Mouse (Mus musculus): ENCODE measurements around the gene Tmub1. TPM values are rescaled to one million over a fixed set of nuclear protein-coding genes. Genes with fewer than 3 reads are reported as not detected.

The Tmub1 gene
- polyA plus RNA-seq, 1 experiment from 2014 or later, result 19.6 TPM

DNA sequence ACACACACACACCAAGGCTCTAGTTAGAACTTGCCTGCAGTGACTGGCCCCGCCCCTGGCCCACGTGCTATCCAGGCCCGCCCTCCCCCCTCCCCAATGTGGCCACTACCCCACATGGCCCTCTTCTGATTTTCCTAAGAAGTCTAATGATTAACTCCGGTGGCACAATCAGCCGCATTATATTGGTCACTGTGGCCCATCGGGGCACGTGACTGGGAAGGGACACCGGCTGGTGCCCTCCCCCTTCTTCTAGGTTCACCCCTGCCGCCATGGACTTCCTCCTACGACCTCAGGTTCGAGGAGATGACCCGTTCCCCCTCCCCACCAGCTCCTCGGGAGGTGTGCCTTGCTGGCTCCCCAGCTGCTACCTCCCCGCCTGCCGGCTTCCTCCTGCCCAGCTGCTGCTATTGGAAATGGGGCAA is 19.7 kb downstream of the Tmub1 start:
- Histone ChIP-seq H3K36me3 (ENCODE audit: control insufficient read depth, insufficient read depth, low read length) (peaks cover 31% of the 10 kb centered on the region), H3K27me3 (ENCODE audit: control insufficient read depth, insufficient read depth, low read depth, low read length) (no peaks in the 10 kb centered on the region), H3K9me3 (ENCODE audit: control insufficient read depth, low read length) (no peaks in the 10 kb centered on the region), H3K4me2 (ENCODE audit: low read depth, low read length) (peak overlapping the region; percentile 84), H3K4me3 (ENCODE audit: low read length) (peak overlapping the region; percentile 32), H3K27ac (ENCODE audit: low read length) (peak overlapping the region; percentile 50; the same call in 1 of the 2 replicates), H3K4me1 (replicated peaks; ENCODE audit: control insufficient read depth, insufficient read depth, low read length) (peaks cover 25% of the 10 kb centered on the region), H3K9ac (ENCODE audit: low read length) (peak overlapping the region; percentile 34; the same call in 1 of the 2 replicates)
- 0 out of 2 replicates have a peak, but pooled peaks have one; percentile 0 for ATAC-seq (ENCODE audit: low read depth)
- whole genome bisulfite sequencing, result 16% methylated on average over 15 of the region's 15 CpGs

DNA sequence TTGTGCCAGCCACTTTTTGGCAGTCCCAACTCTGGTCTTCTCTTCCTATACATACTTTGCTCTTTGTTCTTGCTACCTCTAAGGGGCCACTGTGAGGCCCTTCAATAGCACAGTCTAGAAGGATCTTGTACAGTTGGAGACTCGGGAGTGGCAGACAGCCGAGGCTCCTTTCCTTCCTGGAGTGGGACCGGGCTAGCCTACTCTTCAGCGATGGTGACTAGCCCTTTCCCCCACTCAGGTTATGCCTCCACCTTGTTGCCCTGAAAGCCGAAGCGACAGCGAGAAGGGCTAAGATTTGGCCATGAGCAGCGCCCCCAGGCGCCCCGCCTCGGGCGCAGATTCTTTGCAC is 20.4 kb downstream of the Tmub1 start:
- H3K4me1 ChIP-seq (replicated peaks; ENCODE audit: control insufficient read depth, insufficient read depth, low read length), result peaks cover 30% of the 10 kb centered on the region
- H3K9ac ChIP-seq (ENCODE audit: low read length), result peak overlapping the region; percentile 43
- no peaks in the 10 kb centered on the region for H3K27me3 ChIP-seq (ENCODE audit: control insufficient read depth, insufficient read depth, low read depth, low read length)
- H3K9me3 ChIP-seq (ENCODE audit: control insufficient read depth, low read length), result no peaks in the 10 kb centered on the region
- H3K36me3 ChIP-seq (ENCODE audit: control insufficient read depth, insufficient read depth, low read length), result peaks cover 24% of the 10 kb centered on the region
- peak overlapping the region; percentile 17; the same call in 1 of the 2 replicates for H3K4me3 ChIP-seq (ENCODE audit: low read length)
- peak overlapping the region; percentile 58 for H3K27ac ChIP-seq (ENCODE audit: low read length)
- whole genome bisulfite sequencing, result 33% methylated on average over 12 of the region's 12 CpGs
- no peak for ATAC-seq (ENCODE audit: low read depth)
- H3K4me2 ChIP-seq (ENCODE audit: low read depth, low read length), result peak overlapping the region; percentile 84

DNA sequence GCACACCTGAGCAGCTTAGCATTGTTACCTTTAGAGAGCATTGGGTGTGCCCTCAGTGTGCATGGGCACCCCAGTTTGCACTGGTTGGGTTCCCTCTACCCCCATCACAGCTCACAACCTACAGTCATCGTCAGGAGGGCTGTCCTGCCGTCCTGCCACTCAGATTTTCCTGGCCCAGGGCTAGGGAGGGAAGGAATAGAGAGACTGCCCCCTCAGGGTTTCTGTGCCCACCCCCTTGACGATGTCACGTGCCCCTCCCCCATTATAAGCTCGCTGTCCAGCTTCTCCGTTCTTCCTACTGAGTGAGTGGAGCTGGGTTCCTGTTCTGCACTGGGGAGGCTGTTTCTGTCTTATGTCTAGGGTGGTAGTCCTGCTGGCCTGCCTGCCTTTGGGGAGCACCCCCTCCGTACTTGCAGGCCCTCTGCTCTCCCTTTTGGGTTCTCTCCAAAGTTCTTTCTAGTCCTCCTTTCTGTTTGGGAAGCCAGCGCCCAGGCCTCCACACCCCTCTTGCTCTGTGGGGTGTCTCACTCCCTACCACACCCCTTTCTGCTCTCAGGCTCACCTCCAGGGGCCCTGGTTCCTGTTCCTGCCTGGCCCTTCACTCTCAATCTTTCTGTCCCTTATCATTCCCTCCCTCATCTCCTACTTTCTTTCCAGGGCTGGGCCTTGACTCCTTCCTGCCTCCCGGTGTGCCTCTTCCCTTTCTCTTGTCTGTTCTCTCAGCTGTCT is 20.9 kb downstream of the Tmub1 start:
- Histone ChIP-seq H3K4me2 (ENCODE audit: low read depth, low read length) (peak overlapping the region; percentile 84), H3K4me1 (replicated peaks; ENCODE audit: control insufficient read depth, insufficient read depth, low read length) (peaks cover 30% of the 10 kb centered on the region), H3K27me3 (ENCODE audit: control insufficient read depth, insufficient read depth, low read depth, low read length) (no peaks in the 10 kb centered on the region), H3K4me3 (ENCODE audit: low read length) (peak overlapping the region; percentile 59), H3K27ac (ENCODE audit: low read length) (peak overlapping the region; percentile 58), H3K36me3 (ENCODE audit: control insufficient read depth, insufficient read depth, low read length) (peaks cover 19% of the 10 kb centered on the region), H3K9me3 (ENCODE audit: control insufficient read depth, low read length) (no peaks in the 10 kb centered on the region), H3K9ac (ENCODE audit: low read length) (peak overlapping the region; percentile 72)
- ATAC-seq (ENCODE audit: low read depth), result no peak
- 13% methylated on average over 9 of the region's 9 CpGs for WGBS

DNA sequence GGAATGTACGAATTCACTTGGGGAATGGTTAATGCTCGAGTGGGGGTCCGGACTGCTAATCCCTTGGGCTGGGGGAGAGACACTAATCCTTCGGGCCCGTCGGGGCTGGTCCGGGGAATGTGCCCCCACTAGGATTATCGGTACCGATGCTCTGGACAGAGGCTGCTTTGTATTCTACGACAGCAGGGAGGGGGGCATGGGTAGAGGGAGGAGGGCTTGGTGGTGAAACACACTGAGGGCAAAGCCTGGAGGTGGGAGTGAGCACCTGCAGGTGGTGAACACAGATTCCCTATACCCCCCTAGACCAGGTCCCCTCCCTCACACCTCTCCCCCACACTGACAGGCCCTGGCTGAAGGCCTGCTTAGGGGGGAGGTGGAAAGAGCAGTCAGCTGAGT is 21.6 kb downstream of the Tmub1 start:
- Histone ChIP-seq H3K9ac (ENCODE audit: low read length) (peak overlapping the region; percentile 72), H3K27me3 (ENCODE audit: control insufficient read depth, insufficient read depth, low read depth, low read length) (no peaks in the 10 kb centered on the region), H3K4me2 (ENCODE audit: low read depth, low read length) (peak overlapping the region; percentile 84), H3K4me3 (ENCODE audit: low read length) (peak overlapping the region; percentile 59), H3K9me3 (ENCODE audit: control insufficient read depth, low read length) (no peaks in the 10 kb centered on the region), H3K4me1 (replicated peaks; ENCODE audit: control insufficient read depth, insufficient read depth, low read length) (peaks cover 30% of the 10 kb centered on the region), H3K36me3 (ENCODE audit: control insufficient read depth, insufficient read depth, low read length) (peaks cover 12% of the 10 kb centered on the region), H3K27ac (ENCODE audit: low read length) (peak overlapping the region; percentile 40; the same call in 1 of the 2 replicates)
- WGBS, result 2% methylated on average over 10 of the region's 10 CpGs
- no peak for ATAC-seq (ENCODE audit: low read depth)

DNA sequence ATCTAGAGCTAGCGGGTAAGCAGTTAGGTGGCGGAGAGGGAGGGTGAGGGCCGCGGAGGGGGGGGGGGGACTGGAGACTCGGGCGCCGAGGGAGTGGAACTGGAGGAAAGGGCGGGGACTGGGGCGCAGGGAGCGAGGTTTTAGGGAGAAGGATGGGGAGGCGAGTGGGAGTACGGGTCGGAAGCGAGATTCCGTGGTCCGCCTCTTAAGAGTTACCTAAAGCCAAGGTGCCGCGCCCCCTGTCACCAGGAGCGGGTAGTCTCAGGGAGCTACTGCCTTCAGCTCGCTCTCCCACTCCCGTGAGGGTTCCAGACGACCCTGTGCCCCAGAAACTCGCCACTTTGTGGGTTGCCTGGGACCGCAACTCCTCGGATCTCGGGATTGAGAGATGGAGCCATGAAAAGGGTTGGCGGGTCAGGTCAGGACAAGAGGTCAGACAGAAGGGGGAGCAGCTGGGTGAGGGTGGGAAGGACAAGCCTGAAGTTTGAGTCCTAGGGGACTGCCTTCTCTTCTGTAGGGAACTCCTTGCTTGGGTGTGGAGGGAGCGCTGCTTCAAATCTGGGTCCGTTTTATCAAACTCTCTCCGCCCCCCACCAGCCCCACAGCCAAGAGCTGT is 22.1 kb downstream of the Tmub1 start:
- Histone ChIP-seq H3K9ac (ENCODE audit: low read length) (peak overlapping the region; percentile 72), H3K27ac (ENCODE audit: low read length) (peak overlapping the region; percentile 40), H3K4me1 (replicated peaks; ENCODE audit: control insufficient read depth, insufficient read depth, low read length) (peaks cover 30% of the 10 kb centered on the region), H3K4me2 (ENCODE audit: low read depth, low read length) (peak overlapping the region; percentile 84), H3K9me3 (ENCODE audit: control insufficient read depth, low read length) (no peaks in the 10 kb centered on the region), H3K4me3 (ENCODE audit: low read length) (peak overlapping the region; percentile 59), H3K27me3 (ENCODE audit: control insufficient read depth, insufficient read depth, low read depth, low read length) (no peaks in the 10 kb centered on the region), H3K36me3 (ENCODE audit: control insufficient read depth, insufficient read depth, low read length) (peaks cover 11% of the 10 kb centered on the region)
- peak; percentile 11; the same call in 1 of the 2 replicates for ATAC-seq (ENCODE audit: low read depth)
- under 1% methylated on average over 27 of the region's 30 CpGs for WGBS

DNA sequence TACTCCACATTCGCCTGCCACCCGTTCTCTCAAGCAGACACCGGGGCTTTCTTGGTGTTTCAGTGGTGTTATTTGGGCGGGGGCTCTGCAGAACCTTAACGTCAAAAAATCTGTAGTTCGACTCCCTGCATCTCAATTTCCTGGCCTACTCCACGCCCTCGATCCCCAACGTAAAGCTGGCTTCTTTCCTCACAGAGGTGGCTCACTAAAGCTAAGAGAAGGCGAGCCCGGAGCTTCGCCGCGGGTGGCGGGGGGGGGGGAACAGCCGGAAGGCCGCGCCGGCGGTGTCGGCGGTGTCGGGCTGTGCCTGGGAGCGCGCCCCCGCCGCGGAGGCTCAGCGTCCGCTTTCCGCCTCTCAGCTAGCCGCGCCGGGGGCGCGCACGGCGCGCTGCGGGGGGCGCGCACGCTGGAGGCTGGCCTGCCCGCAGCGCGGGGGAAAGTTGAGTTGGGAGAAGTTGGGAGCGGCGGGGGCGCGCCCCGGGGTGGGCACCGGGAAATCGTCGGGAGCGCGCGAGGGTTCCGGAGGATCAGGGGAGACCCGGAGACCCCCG is 22.7 kb downstream of the Tmub1 start:
- no peaks in the 10 kb centered on the region for H3K27me3 ChIP-seq (ENCODE audit: control insufficient read depth, insufficient read depth, low read depth, low read length)
- WGBS, result 1% methylated on average over 49 of the region's 60 CpGs
- ATAC-seq (ENCODE audit: low read depth), result peak; percentile 57
- peaks cover 8% of the 10 kb centered on the region for H3K36me3 ChIP-seq (ENCODE audit: control insufficient read depth, insufficient read depth, low read length)
- H3K4me2 ChIP-seq (ENCODE audit: low read depth, low read length), result peak overlapping the region; percentile 84
- H3K4me1 ChIP-seq (replicated peaks; ENCODE audit: control insufficient read depth, insufficient read depth, low read length), result peaks cover 30% of the 10 kb centered on the region
- peak overlapping the region; percentile 59 for H3K4me3 ChIP-seq (ENCODE audit: low read length)
- H3K9ac ChIP-seq (ENCODE audit: low read length), result peak overlapping the region; percentile 72
- peak overlapping the region; percentile 98 for H3K27ac ChIP-seq (ENCODE audit: low read length)
- H3K9me3 ChIP-seq (ENCODE audit: control insufficient read depth, low read length), result no peaks in the 10 kb centered on the region

DNA sequence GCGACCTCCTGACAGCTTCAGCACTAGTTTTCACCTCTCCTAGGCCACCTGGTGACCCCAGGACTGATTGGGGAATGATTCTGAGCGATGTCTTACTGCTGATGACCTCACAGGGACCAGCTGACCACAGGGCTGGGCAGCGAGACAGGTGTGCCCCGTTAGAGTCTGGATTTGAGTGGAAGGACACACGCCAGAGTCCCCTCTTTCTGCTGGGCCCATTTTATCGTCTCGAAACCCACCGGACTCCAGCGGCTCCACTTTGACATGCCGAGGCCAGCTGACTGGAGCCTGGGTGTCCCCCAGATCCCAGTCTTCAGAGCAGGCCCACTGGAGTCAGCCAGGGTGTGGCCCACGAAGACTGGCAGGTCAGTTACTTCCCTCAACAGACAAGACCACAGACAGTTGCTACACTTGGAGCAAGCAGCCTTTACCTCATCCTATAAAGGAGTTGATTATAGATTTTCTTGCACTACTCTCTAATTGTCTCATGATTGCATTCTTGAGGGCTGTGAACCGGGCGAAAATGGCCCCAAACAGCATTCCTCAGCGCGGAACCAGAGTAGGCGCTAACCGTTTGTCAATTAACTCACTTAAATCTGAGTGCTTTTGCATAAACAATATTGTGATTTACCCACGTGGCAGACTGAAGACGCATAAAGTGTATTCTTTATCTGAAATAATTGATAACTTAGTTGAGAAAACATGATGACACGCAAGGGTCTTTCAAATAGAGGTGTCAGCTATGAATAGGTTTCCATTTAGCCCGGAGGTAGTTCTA is 23.5 kb downstream of the Tmub1 start:
- no peak; the same call in 1 of the 2 replicates for ATAC-seq (ENCODE audit: low read depth)
- 8% methylated on average over 21 of the region's 21 CpGs for WGBS

DNA sequence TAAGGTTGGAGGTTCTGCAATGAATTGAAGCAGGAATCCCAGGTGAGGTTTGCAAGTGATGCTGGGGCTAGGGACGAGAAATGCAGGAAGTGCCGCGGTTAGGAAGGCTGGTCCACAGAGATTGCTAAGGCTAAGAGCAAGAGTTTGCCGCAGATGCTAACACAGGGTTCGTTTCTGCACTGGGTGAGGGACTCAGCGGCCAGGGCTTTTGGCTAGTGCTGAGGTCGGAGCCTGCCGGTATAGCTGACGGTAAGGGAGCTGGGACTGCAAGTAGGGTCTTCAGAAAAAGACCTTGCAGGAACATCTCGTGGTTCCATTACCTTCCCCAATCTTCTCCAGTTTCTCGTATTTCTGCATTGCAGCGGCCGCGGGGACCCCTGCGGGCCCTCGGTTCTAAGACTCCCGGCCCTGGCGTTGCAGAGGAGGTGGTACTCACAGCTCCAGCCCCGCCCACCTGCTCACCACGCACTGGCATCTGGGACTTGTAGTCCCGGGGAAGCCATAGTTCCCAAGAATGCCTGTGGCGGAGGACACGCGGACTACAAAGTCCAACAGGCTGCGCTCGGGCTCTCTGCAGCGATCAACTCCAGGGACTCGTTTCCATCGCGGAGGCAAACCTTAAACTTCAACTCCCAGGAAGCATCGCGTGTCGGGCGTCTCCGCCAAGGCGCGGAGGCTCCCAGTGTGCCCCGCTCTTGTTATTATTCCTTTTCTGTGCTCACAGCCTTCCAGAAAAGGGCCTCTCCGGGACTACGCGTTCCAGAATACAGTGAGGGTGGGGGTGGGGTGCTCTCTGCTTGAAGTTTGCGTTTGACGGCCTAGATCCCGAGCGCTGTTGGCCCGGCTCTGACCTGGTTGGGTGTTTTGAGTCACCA is 24.3 kb downstream of the Tmub1 start, which contains the start of the genes Cdk5 and Slc4a2:
Gene Cdk5, minus strand, starts transcription at position 402 of the 875 bp plus-strand sequence.
Gene Slc4a2, plus strand, starts transcription at position 709 of the 875 bp plus-strand sequence.
- peak within 1 kb of the TSS; percentile 59 for H3K4me3 ChIP-seq (ENCODE audit: low read length)
- WGBS, result under 1% methylated on average over 46 of the region's 46 CpGs
- peak within 1 kb of the TSS; percentile 98 for H3K27ac ChIP-seq (ENCODE audit: low read length)
- H3K4me1 ChIP-seq (replicated peaks; ENCODE audit: control insufficient read depth, insufficient read depth, low read length), result peaks cover 26% of the 10 kb centered on the region
- H3K36me3 ChIP-seq (ENCODE audit: control insufficient read depth, insufficient read depth, low read length), result peaks cover 4% of the 10 kb centered on the region; the same call in 1 of the 2 replicates
- H3K27me3 ChIP-seq (ENCODE audit: control insufficient read depth, insufficient read depth, low read depth, low read length), result no peaks in the 10 kb centered on the region
- no peaks in the 10 kb centered on the region for H3K9me3 ChIP-seq (ENCODE audit: control insufficient read depth, low read length)
- peak within 1 kb of the TSS; percentile 73 for H3K9ac ChIP-seq (ENCODE audit: low read length)
- H3K4me2 ChIP-seq (ENCODE audit: low read depth, low read length), result peak within 1 kb of the TSS; percentile 84
- peak; percentile 93 for ATAC-seq (ENCODE audit: low read depth)

More for the DNA sequence above, 23.5 kb downstream of the Tmub1 start:
- peaks cover 30% of the 10 kb centered on the region for H3K4me1 ChIP-seq (replicated peaks; ENCODE audit: control insufficient read depth, insufficient read depth, low read length)
- H3K36me3 ChIP-seq (ENCODE audit: control insufficient read depth, insufficient read depth, low read length), result peaks cover 4% of the 10 kb centered on the region; the same call in 1 of the 2 replicates
- H3K27ac ChIP-seq (ENCODE audit: low read length), result peak overlapping the region; percentile 98
- H3K9me3 ChIP-seq (ENCODE audit: control insufficient read depth, low read length), result no peaks in the 10 kb centered on the region
- H3K4me2 ChIP-seq (ENCODE audit: low read depth, low read length), result peak overlapping the region; percentile 84
- no peaks in the 10 kb centered on the region for H3K27me3 ChIP-seq (ENCODE audit: control insufficient read depth, insufficient read depth, low read depth, low read length)
- peak overlapping the region; percentile 59 for H3K4me3 ChIP-seq (ENCODE audit: low read length)
- H3K9ac ChIP-seq (ENCODE audit: low read length), result peak overlapping the region; percentile 72

Data from lung, embryonic 16.5 days (tissue).